ENCODE assay signal across 10 mouse cellular contexts in the genomic region with DNA sequence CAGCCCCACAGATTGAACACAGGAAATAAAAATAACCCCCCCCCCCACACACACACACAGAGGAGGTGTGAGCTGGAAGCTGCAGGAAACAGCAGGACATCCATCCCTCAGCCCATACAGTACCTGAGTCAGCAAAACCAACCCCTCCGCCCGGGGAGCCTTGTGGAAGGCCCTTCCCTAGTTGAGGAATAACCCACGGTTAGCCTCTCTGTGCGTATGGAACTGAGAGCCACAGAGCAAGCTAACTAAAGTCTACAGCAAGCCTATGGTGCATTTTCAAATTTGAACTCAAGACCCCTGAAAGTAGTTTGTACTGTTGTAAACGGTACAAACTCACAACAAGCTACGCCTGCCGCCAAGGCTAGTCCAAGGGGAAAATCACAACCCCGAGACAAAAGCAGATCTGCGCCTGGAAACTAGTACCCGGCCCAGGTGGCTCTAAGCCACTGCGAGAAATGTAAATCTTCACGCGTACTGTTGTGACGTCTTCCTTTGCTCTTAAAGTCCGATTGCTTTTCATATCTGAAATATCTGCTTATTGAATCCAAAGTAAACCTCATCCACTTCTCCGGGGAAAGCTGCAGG. TPM values are rescaled to one million over a fixed set of nuclear protein-coding genes. Genes with fewer than 3 reads are reported as not detected.
A peak's percentile ranks its signal among the peaks of the same experiment; 100 is the strongest.
DNase-seq lines count a peak whose midpoint lies in the region; ATAC-seq and TF ChIP-seq lines count a peak whose summit lies in the region.
"Had no signal": no experiment of that assay in that cellular context is flagged by ENCODE, and none has a peak within 500 bp of the region (broad histone marks: within the 10 kb centered on the region; RNA-seq: fewer than 3 reads in every experiment).

No protein-coding gene starts in this region.

- no peaks in the 10 kb centered on the region for H3K9me3 ChIP-seq in ES-E14 (ENCODE audit: control insufficient read depth, insufficient read depth, low read depth, low read length)
- no peaks in the 10 kb centered on the region for H3K9me3 ChIP-seq in limb, embryonic 14.5 days (ENCODE audit: control insufficient read depth, low read length)

- 0 out of 2 replicates have a peak, but pooled peaks have one; percentile 16 for ATAC-seq in limb, embryonic 14.5 days (ENCODE audit: low FRiP score, low read depth)
- no peak for ATAC-seq in erythroblast, adult 5-6 weeks (replicated peaks; ENCODE audit: low FRiP score, poor library complexity, severe bottlenecking)

- WGBS in limb, embryonic 14.5 days = 63% methylated on average over 16 of the region's 16 CpGs

- peaks cover 6 to 20% of the 10 kb centered on the region in 2 experiments; a peak in 3 of 4 replicates for H3K4me1 ChIP-seq in ES-E14 (ENCODE audit: control insufficient read depth in 2 of 2, insufficient read depth in 2 of 2, low read length in 2 of 2, poor library complexity in 1 of 2)
- H3K4me1 ChIP-seq in embryonic fibroblast, embryonic 13.5 days (ENCODE audit: control insufficient read depth, insufficient read depth, low read length) = 0 out of 2 replicates have a peak, but pooled peaks cover 9% of the 10 kb centered on the region
- peaks cover 7% of the 10 kb centered on the region; the same call in 1 of the 2 replicates for H3K4me1 ChIP-seq in limb, embryonic 14.5 days (ENCODE audit: control insufficient read depth, insufficient read depth, low read length)

- no peaks in the 10 kb centered on the region for H3K27me3 ChIP-seq in limb, embryonic 14.5 days (ENCODE audit: control insufficient read depth, insufficient read depth, low read length)

- in situ Hi-C loops in ES-E14 (cut with MboI; ENCODE audit: low sequenced_read_pairs in 2 of 2, unreplicated experiment in 2 of 2) = no loop called here

- peak overlapping the region; percentile 56; the same call in 1 of the 2 replicates for H3K9ac ChIP-seq in ES-E14 (ENCODE audit: insufficient read depth, low read depth, low read length, poor library complexity, severe bottlenecking)
- no peak overlapping the region for H3K9ac ChIP-seq in limb, embryonic 14.5 days (ENCODE audit: low read depth, low read length, severe bottlenecking)

- peak; percentile 43 to 52 for DNase-seq in kidney, postnatal 4 days
- no peak for DNase-seq in kidney, adult 9 months
- no peak for DNase-seq in ES-E14 (ENCODE audit: low read depth, low spot score)
- DNase-seq in limb, embryonic 14.5 days (ENCODE audit: low spot score) = no peak
- no peak for DNase-seq in spleen, postnatal 14 days (ENCODE audit: low spot score in 2 of 2)
- no peak for DNase-seq in frontal cortex, adult 2 months (ENCODE audit: extremely low spot score in 1 of 2, low spot score in 1 of 2)

- peak overlapping the region; percentile 33; the same call in 1 of the 2 replicates for H3K27ac ChIP-seq in ES-E14 (ENCODE audit: insufficient read depth, low read depth, low read length, poor library complexity, severe bottlenecking)
- peak overlapping the region; percentile 1 for H3K27ac ChIP-seq in embryonic fibroblast, embryonic 13.5 days (ENCODE audit: insufficient read depth, low read length)
- 0 out of 2 replicates have a peak overlapping the region, but pooled peaks have one; percentile 40 for H3K27ac ChIP-seq in limb, embryonic 14.5 days (replicated peaks; ENCODE audit: low read depth, low read length)

- H3K4me3 ChIP-seq in ES-E14 (ENCODE audit: insufficient read depth in 1 of 2, low read depth in 1 of 2, low read length in 2 of 2, poor library complexity in 1 of 2, severe bottlenecking in 1 of 2) = peak overlapping the region; percentile 52 to 66
- no peak overlapping the region for H3K4me3 ChIP-seq in embryonic fibroblast, embryonic 13.5 days (ENCODE audit: insufficient read depth, low read length)
- no peak overlapping the region for H3K4me3 ChIP-seq in limb, embryonic 14.5 days (replicated peaks; ENCODE audit: low read length)

- TF ChIP-seq CTCF in embryonic fibroblast, embryonic 13.5 days (IDR thresholded peaks at IDR 0.05; ENCODE audit: borderline replicate concordance, insufficient read depth, low read length) = no peak

- no peak for TF ChIP-seq POLR2A in embryonic fibroblast, embryonic 13.5 days (IDR thresholded peaks at IDR 0.05; ENCODE audit: low read depth, low read length)
- TF ChIP-seq POLR2A in limb, embryonic 14.5 days (IDR thresholded peaks at IDR 0.05; ENCODE audit: borderline replicate concordance, extremely low read depth, insufficient read depth, insufficient read length) = no peak

- H3K4me2 ChIP-seq in limb, embryonic 14.5 days (replicated peaks; ENCODE audit: low read depth, low read length, severe bottlenecking) = 0 out of 2 replicates have a peak overlapping the region, but pooled peaks have one; percentile 23

- peaks cover 8% of the 10 kb centered on the region; the same call in 1 of the 2 replicates for H3K36me3 ChIP-seq in ES-E14 (ENCODE audit: control insufficient read depth, insufficient read depth, low read length, poor library complexity, severe bottlenecking)
- H3K36me3 ChIP-seq in limb, embryonic 14.5 days (ENCODE audit: control insufficient read depth, insufficient read depth, low read length) = peaks cover 29% of the 10 kb centered on the region

TF ChIP-seq in ES-E14, 5 proteins besides CTCF, POLR2A, EP300 and RAD21:
- TF ChIP-seq HCFC1 (IDR thresholded peaks at IDR 0.05; ENCODE audit: borderline replicate concordance, insufficient read depth, low read length) (no peak), ZC3H11A (IDR thresholded peaks at IDR 0.05; ENCODE audit: borderline replicate concordance, low read depth, low read length) (no peak), CHD2 (IDR thresholded peaks at IDR 0.05; ENCODE audit: low read depth, low read length) (no peak), MAFK (IDR thresholded peaks at IDR 0.05; ENCODE audit: insufficient read depth, low read depth, low read length) (peak; percentile 86)
TF ChIP-seq in ES-E14: peak in this region for 1.

RNA-seq across cellular contexts. Expression of a gene that starts 20.3 kb away (rescaled TPM):
- total RNA-seq in ES-E14 (2012; rRNA removed) = 174 and 382 TPM in 2 replicates
- 162 and 179 TPM in 2 replicates for polyA plus RNA-seq in embryonic fibroblast, embryonic 13.5 days (2011; ENCODE audit: insufficient read length, low read depth, missing spikeins)
- 248 and 505 TPM in 2 replicates for polyA plus RNA-seq in limb, embryonic 14.5 days (2012; rRNA removed)
- 404 and 419 TPM in 2 replicates for polyA plus RNA-seq in limb, embryonic 14.5 days (2014; fragmentation: Nextera tagmentation; extraction: Ambion mirVana)
- 58.9 and 78.6 TPM in 2 replicates for total RNA-seq in erythroblast, adult 5-6 weeks (2015; ENCODE audit: low replicate concordance)
- total RNA-seq in erythroblast, adult 5-6 weeks (2017; ENCODE audit: low replicate concordance) = 20.1 and 26.9 TPM in 2 replicates
- polyA plus RNA-seq in frontal cortex, adult 2 months (2012; rRNA removed) = 204 and 283 TPM in 2 replicates

RNA-seq across cellular contexts. Expression of a gene that starts 20.3 kb away (rescaled TPM):
- total RNA-seq in ES-E14 (2012; rRNA removed) = 17.6 and 26.3 TPM in 2 replicates
- 74.6 and 86.4 TPM in 2 replicates for polyA plus RNA-seq in embryonic fibroblast, embryonic 13.5 days (2011; ENCODE audit: insufficient read length, low read depth, missing spikeins)
- 27.7 and 31.9 TPM in 2 replicates for polyA plus RNA-seq in limb, embryonic 14.5 days (2012; rRNA removed)
- polyA plus RNA-seq in limb, embryonic 14.5 days (2014; fragmentation: Nextera tagmentation; extraction: Ambion mirVana) = 58.4 and 58.7 TPM in 2 replicates
- total RNA-seq in erythroblast, adult 5-6 weeks (2015; ENCODE audit: low replicate concordance) = 73.8 and 97.2 TPM in 2 replicates
- total RNA-seq in erythroblast, adult 5-6 weeks (2017; ENCODE audit: low replicate concordance) = 63.7 and 104 TPM in 2 replicates
- 57.3 and 71.9 TPM in 2 replicates for polyA plus RNA-seq in frontal cortex, adult 2 months (2012; rRNA removed)

RNA-seq across cellular contexts. Expression of a gene that starts 51.1 kb away (rescaled TPM):
- total RNA-seq in ES-E14 (2012; rRNA removed) = not detected in 2 replicates
- polyA plus RNA-seq in embryonic fibroblast, embryonic 13.5 days (2011; ENCODE audit: insufficient read length, low read depth, missing spikeins) = not detected in 2 replicates
- polyA plus RNA-seq in limb, embryonic 14.5 days (2012; rRNA removed) = not detected in 2 replicates
- polyA plus RNA-seq in limb, embryonic 14.5 days (2014; fragmentation: Nextera tagmentation; extraction: Ambion mirVana) = not detected in 2 replicates
- total RNA-seq in erythroblast, adult 5-6 weeks (2015; ENCODE audit: low replicate concordance) = not detected in 2 replicates
- not detected in 2 replicates for total RNA-seq in erythroblast, adult 5-6 weeks (2017; ENCODE audit: low replicate concordance)
- not detected in 2 replicates for polyA plus RNA-seq in frontal cortex, adult 2 months (2012; rRNA removed)
- total RNA-seq: common myeloid progenitor, adult 5-6 weeks had no signal
- polyA plus RNA-seq: neural tube, embryonic 11.5 days had no signal

Comparison
In these comparisons a context has a peak if more than half of its experiments do, and no peak if none do; other contexts are left out.
1. DNase-seq: peak in kidney, postnatal 4 days (2 of 2); none in kidney, adult 9 months (single experiment), ES-E14 (single experiment), limb, embryonic 14.5 days (single experiment), spleen, postnatal 14 days (0 of 2) and frontal cortex, adult 2 months (0 of 2).
2. H3K4me3 ChIP-seq: peak in ES-E14 (2 of 2); none in embryonic fibroblast, embryonic 13.5 days (single experiment) and limb, embryonic 14.5 days (single experiment).
3. Peak in every context shown above with its lines, with median percentiles within 50 percentile points of each other: H3K27ac ChIP-seq.